Mouse (Mus musculus) MEL (cell line): ENCODE results near the gene Fmo3.

Source experiments
- CTCF ChIP-seq, 3 experiments: IDR thresholded peaks in 2 of 3; conservative IDR thresholded peaks in 1 of 3; 2 replicates each; pipeline ENCODE4 v1.5.1; 2011 to 2012; ENCODE audit warnings: low read length in 3 of 3, low read depth in 2 of 3, mild to moderate bottlenecking in 2 of 3, improper control_type of control experiment in 1 of 3, inconsistent platforms in 1 of 3, mixed read lengths in 1 of 3, moderate library complexity in 1 of 3; ENCODE audit not compliant: control insufficient read depth in 1 of 3, insufficient read depth in 1 of 3, poor library complexity in 1 of 3, severe bottlenecking in 1 of 3
- POLR2A ChIP-seq, 2 experiments: IDR thresholded peaks; 2 replicates each; pipeline ENCODE4 v1.6.1; 2011 to 2012; ENCODE audit warnings: low read length in 2 of 2, mild to moderate bottlenecking in 2 of 2, control low read depth in 1 of 2, improper control_type of control experiment in 1 of 2, low read depth in 1 of 2, moderate library complexity in 1 of 2; ENCODE audit not compliant: control insufficient read depth in 1 of 2, insufficient read depth in 1 of 2, poor library complexity in 1 of 2

DNA sequence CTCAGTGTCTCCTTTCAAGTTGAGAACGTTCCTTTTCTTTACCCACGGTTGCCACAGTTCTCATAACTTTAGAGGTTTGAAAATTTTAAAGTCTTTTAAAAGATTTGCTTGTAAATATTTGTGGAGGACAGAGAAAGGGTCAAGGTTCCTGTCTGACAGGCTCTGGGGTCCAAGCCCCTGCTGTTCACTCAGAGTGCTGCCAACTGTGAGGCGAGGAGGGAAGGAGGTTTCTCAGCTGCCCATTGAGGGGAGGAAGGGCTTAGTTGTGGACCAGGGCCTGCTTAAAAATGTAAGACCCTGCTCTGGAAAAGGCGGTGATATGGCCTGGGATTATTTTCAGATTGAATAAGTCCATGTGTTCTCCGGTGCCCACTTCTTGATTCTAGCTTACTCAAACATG, 52.4 kb downstream of the Fmo3 start:
- TF ChIP-seq CTCF (IDR thresholded peaks at IDR 0.05 in 2 of 3, conservative IDR thresholded peaks at IDR 0.05 in 1 of 3; ENCODE audit: control insufficient read depth in 1 of 3, insufficient read depth in 1 of 3, low read depth in 2 of 3, low read length in 3 of 3, poor library complexity in 1 of 3, severe bottlenecking in 1 of 3) (no peak), POLR2A (IDR thresholded peaks at IDR 0.05; ENCODE audit: control insufficient read depth in 1 of 2, insufficient read depth in 1 of 2, low read depth in 1 of 2, low read length in 2 of 2, poor library complexity in 1 of 2) (no peak)
